Mouse (Mus musculus): ENCODE results near the gene Wdr4.
"Not testable (repeated sequence)": the region's sequence is repeated elsewhere in the genome, so short reads cannot be mapped to it uniquely, and the experiment has no call there.

Wdr4 gene

GRCm38 (mm10) chr17:31519946-31520838, at the start of gene Wdr4, which contains the start of gene Ndufv3:
Gene Wdr4, minus strand, starts transcription at chr17:31519980.
Gene Ndufv3, plus strand, starts transcription at chr17:31520115.
- DNase-seq (ENCODE audit: inconsistent ontology term) = peak; percentile 99

DNA sequence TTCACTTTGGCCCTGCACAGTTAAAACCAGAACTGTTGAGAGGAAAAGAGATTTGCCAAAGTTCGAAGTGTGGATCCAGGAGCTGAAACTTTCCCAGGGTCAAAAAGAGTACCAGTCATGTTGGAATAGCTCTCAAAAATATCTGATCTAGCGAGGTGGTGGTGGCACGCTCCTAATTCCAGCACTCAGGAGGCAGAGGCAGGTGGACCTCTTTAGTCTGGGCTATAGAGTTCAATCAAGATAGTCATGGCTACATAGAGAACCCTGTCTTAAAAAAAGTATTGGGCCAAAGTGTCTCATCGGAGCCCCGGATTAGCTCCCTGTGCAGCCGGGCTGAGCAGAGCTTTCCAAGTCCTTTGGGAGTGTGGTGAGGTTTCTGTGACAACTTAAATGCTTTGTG, 46.5 kb upstream of the Wdr4 start:
- no peak for DNase-seq (ENCODE audit: inconsistent ontology term)

DNA sequence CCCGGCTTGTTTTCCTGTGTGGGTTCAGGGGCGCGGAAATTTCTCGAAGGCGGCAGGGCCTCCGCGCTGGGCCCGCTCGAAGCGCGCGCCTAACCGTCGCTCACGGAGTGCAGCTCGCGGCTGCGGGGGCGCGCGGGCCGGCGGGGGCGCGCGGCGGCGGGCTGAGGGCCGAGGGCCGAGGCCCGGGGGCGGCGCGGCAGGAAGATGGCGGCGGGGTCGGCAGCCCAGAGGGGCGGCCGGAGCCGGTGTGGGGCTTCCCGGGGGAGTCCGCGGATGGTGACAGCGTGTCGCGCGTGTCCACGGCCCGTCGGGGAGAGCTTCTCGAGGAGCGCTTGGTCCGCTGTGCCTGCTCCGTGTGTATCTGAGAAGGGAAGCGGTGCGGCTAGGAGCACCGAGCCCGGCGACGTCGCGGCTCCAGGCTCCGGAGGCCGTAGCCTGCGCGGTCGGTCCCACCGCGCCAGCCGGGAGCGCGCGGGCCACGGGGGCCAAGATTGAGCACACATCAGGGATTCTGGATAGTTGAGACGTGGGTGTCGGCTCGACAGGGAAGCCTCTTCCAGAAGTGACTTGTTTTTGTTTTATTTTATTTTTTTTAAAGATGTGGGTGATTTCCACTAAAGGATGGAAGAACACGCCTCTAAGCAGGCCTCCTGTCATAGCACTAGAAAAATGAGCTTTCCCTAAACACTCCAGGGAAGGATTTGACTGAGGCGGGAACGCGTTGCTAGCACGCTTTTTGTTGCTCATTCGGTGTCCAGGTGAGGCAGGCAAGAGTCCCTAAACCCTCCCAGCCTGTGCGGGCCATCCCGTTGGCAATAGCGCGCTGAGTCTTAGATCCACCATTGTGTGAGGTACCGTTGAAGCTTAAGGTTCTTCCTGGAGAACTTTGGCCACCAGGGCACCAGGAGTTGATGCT, 45.6 kb upstream of the Wdr4 start:
- peak; percentile 78 for DNase-seq (ENCODE audit: inconsistent ontology term)

- no peak for DNase-seq (ENCODE audit: inconsistent ontology term)
Measured at GRCm38 (mm10) chr17:31564858-31565140, 45.0 kb upstream of the Wdr4 start.

- DNase-seq (ENCODE audit: inconsistent ontology term) = peak; percentile 99
Measured at GRCm38 (mm10) chr17:31564015-31564857, 44.5 kb upstream of the Wdr4 start, which contains the start of gene Pknox1. Gene Pknox1, plus strand, starts transcription at chr17:31564734.

- no peak for DNase-seq (ENCODE audit: inconsistent ontology term)
Measured at GRCm38 (mm10) chr17:31563632-31564014, 43.8 kb upstream of the Wdr4 start.

GRCm38 (mm10) chr17:31559021-31559789, 39.4 kb upstream of the Wdr4 start:
- DNase-seq (ENCODE audit: inconsistent ontology term) = no peak

DNA sequence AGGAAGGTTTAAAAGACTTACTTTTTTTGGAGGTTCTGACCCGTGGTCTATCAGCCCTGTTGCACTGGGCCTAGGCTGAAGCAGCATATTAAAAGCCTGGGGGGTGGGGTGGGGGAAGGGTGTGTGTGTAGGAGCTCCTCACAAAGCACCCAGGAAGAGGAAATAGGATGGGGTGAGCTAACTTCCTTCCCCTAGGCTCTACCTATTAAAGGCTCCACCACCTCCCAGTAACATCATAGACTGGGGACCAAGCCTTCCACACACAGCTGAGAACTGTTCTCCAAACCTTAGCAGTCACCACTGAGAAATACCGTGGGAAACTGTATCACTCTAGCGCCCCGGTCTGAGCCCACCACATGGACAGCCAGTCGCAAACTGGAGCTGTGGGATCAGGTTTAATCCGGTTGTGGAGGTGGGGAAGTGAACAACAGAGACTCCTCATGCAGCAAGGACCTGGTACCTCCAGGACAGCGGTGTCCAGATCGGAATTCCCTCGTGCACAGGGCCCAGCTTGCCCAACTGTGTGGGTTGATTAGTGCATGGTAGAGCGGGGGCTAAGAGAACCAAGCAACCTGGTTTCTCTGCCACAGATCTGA, 38.3 kb upstream of the Wdr4 start:
- no peak for DNase-seq (ENCODE audit: inconsistent ontology term)

DNA sequence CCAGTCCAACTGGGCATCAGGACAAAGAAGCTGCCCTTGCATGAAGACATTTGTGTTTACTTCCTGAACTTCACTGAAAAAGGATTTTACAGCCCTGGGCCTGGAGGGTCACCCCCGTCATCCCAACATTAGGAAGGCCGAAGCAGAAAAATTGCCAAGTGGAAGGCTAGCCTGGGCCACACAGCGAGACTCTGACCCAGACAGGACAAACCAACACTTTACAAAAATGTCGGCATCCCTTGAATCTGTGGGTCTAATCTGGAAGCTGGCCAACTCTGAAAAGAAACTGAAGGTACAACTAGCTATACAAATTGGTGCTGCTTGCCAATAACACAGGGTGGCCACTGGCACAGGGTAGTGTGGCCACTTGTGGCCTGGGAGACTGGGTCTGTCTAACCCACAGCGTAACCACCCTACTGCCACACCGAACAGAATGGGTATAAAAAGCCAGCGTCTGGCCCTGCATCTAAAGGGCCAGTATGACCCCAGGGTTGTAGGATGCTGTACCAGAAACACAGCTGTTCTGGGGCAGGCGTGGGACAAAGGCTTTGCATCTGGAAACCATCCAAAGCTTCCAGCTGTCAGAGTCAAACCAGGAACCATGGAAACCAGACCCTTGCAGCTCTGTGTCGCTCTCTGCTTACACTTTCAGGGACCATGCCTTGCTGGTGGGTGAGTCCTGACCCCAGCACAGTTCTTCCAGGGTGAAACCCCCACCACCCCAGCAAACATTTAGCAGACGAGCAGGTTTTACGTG, 37.5 kb upstream of the Wdr4 start:
- no peak for DNase-seq (ENCODE audit: inconsistent ontology term)

DNA sequence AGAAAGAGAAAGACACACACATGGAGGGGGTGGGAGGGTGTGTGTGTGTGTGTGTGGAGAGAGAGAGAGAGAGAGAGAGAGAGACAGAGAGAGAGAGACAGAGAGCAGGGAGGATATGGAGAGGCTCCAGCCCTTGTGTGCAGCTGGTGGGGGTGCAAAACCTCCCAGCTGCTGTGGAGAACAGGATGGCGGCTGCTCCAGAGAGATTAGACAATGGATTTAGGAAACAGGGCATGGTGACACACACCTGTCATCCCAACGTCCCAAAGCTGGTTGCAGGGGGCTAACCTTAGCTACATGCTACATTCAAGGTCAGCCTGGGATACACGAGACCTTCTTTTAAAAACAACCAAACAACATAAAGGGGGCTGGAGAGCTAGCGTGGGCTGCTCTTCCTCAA, 36.5 kb upstream of the Wdr4 start:
- no peak for DNase-seq (ENCODE audit: inconsistent ontology term)

DNA sequence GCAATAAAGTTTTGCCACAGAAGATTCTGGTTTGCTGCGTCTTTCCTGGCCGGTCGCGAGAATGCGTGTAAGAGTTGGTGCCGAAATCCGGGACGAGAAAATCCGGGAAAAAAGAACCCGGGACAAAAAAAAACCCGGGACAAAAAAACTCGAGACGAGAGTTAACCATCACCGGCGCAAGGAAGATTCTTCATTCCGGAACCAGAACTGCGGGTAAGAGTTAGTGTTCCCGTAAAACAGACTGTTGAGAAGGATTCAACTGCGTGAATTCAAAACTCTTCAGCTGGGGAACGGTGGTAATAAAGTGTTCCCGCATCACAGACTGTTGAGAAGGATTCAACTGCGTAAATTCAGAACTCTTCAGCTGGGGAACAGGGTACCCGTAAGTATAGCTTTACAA, 32.8 kb upstream of the Wdr4 start:
- DNase-seq (ENCODE audit: inconsistent ontology term) = not testable (repeated sequence)

DNA sequence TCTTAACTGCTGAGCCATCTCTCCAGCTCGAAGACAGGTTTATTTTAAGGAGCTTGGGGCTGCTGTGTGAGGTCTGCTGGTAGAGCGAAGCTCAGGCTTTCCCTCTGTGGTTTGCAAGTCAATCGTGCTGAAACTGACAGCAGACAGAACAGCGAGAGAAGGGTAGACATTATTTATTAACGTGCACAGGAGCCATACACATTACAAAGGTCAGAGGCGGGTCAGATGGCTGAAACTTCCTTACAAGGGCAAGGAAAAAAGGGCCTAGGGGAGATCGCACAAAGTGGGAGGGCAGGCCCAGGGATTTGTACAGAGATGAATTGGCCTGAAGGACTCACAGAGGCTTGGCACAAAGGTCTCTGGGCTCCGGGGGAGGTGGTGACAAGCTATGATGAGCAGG, 29.6 kb upstream of the Wdr4 start:
- no peak for DNase-seq (ENCODE audit: inconsistent ontology term)

- DNase-seq (ENCODE audit: inconsistent ontology term) = no peak
Measured at GRCm38 (mm10) chr17:31547974-31548373, 28.2 kb upstream of the Wdr4 start.

- DNase-seq (ENCODE audit: inconsistent ontology term) = no peak
Measured at GRCm38 (mm10) chr17:31546444-31547196, 26.8 kb upstream of the Wdr4 start.

DNA sequence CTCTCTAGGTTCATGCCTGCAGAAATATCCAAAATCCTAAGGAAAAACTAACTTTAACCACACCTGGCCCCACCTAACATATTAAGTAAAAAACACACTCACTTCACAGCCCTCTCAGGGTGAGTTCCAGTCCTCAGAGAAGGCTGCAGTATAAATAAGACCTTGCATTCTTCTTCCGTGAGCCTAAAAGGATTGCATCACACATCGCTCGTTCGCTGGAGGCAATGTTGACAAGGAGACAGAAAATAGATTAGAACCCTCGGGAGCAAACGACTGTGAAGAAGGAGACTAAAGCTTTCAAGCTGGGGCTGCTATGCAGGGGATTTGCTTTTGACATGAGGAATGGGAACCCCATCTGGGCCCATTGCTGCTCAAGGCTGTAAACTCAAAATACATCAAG, 23.8 kb upstream of the Wdr4 start:
- DNase-seq (ENCODE audit: inconsistent ontology term) = no peak

GRCm38 (mm10) chr17:31541460-31541831, 21.7 kb upstream of the Wdr4 start:
- no peak for DNase-seq (ENCODE audit: inconsistent ontology term)

GRCm38 (mm10) chr17:31540809-31541459, 21.2 kb upstream of the Wdr4 start:
- no peak for DNase-seq (ENCODE audit: inconsistent ontology term)

GRCm38 (mm10) chr17:31540101-31540500, 20.3 kb upstream of the Wdr4 start:
- no peak for DNase-seq (ENCODE audit: inconsistent ontology term)

All from Muller cell, postnatal 12 days (primary cell).